Mouse (Mus musculus) midbrain, embryonic 15.5 days (tissue): Measurements from ENCODE around the gene Ccdc34. TPM values are rescaled to one million over a fixed set of nuclear protein-coding genes. Genes with fewer than 3 reads are reported as not detected.

ENCODE experiments used
- ATAC-seq: fragments of 200-750 bp; cut with Nextera tagmentation; replicated peaks from 2 replicates; pipeline ENCODE4 v1.8.0; 2017; ENCODE audit warnings: moderate TSS enrichment
- H3K27ac ChIP-seq: fragments of 300-500 bp; sonication (generic); 2 replicates; pipeline ENCODE4 v1.5.1; 2015; ENCODE audit warnings: mild to moderate bottlenecking, inconsistent platforms
- H3K27me3 ChIP-seq: fragments of 300-500 bp; sonication (generic); replicated peaks from 2 replicates; pipeline ENCODE4 v1.6.1; 2015; ENCODE audit warnings: inconsistent platforms
- H3K36me3 ChIP-seq: fragments of 300-500 bp; sonication (generic); replicated peaks from 2 replicates; pipeline ENCODE4 v1.6.1; 2015; ENCODE audit warnings: inconsistent platforms
- H3K4me1 ChIP-seq: fragments of 300-500 bp; sonication (generic); 2 replicates; pipeline ENCODE4 v1.6.1; 2015; ENCODE audit warnings: inconsistent platforms
- H3K4me2 ChIP-seq: fragments of 300-500 bp; sonication (generic); 2 replicates; pipeline ENCODE4 v1.6.1; 2015; ENCODE audit warnings: inconsistent platforms, mild to moderate bottlenecking, moderate library complexity
- H3K4me3 ChIP-seq: fragments of 300-500 bp; sonication (generic); 2 replicates; pipeline ENCODE4 v1.5.1; 2015; ENCODE audit warnings: mild to moderate bottlenecking, inconsistent platforms
- H3K9ac ChIP-seq: fragments of 300-500 bp; sonication (generic); 2 replicates; pipeline ENCODE4 v1.6.1; 2015; ENCODE audit warnings: mild to moderate bottlenecking, inconsistent platforms
- H3K9me3 ChIP-seq: fragments of 300-500 bp; sonication (generic); 2 replicates; pipeline ENCODE4 v1.6.1; 2016; ENCODE audit warnings: inconsistent platforms
- WGBS: fragments of 180-500 bp; shearing (Covaris S2); methylation state at CpG from one replicate; pipeline ENCODE4 v1.1.7; 2015; ENCODE audit warnings: mixed read lengths; 5-methylcytosine and 5-hydroxymethylcytosine counted together
- polyA plus RNA-seq: library from polyadenylated mRNA; unstranded; fragments of >200 nt; fragmentation: Nextera tagmentation; extraction: Ambion mirVana; gene quantifications from 2 replicates; pipeline ENCODE4 v1.2.1, GENCODE M21; 2015

The Ccdc34 gene
- polyA plus RNA-seq, 1 experiment from 2014 or later = 29.8 TPM

DNA sequence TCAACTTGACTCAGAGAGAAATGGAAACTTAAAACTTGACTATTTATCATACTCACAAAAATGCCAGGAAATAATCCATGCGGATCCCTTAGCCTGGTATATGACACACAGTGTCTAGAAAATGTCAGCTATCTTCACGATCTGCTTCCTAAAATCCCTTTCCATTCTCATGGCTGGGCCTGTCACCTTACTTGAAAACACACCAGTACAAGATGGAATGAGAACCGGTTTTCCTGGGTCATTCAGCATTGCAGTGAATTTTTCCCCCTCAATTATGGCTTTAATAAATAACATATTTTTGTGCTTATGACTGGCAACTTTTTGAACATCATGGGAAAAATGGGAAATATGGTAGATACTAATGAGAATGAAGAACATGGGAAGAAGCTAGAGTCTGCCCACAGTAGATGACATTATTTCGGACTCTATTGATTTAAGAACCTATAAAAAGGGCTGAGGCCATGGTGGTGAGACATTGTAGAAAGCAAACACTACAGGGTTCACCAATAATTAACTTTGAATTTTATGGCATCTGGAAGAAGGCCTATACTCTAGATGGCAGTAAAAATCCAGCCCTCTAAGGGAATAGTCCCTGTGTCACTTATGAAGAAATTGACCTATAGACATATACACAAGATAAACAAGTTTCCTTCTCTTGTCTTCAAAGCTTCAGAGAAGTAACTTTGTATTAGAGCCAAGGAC, 171.2 kb downstream of the Ccdc34 start:
- ATAC-seq = no peak
- H3K36me3 ChIP-seq = no peaks in the 10 kb centered on the region
- no peak overlapping the region for H3K4me3 ChIP-seq
- H3K27ac ChIP-seq = no peak overlapping the region
- H3K9me3 ChIP-seq = no peaks in the 10 kb centered on the region
- no peaks in the 10 kb centered on the region for H3K27me3 ChIP-seq
- peaks cover 15% of the 10 kb centered on the region for H3K4me1 ChIP-seq
- no peak overlapping the region for H3K9ac ChIP-seq
- H3K4me2 ChIP-seq = no peak overlapping the region
- WGBS = 91% methylated on average over 4 of the region's 4 CpGs

- no peaks in the 10 kb centered on the region for H3K9me3 ChIP-seq
- no peak overlapping the region for H3K9ac ChIP-seq
- no peak overlapping the region for H3K4me2 ChIP-seq
- no peaks in the 10 kb centered on the region for H3K36me3 ChIP-seq
- no peak overlapping the region for H3K4me3 ChIP-seq
- no peak overlapping the region for H3K27ac ChIP-seq
- 94% methylated on average over 2 of the region's 2 CpGs for WGBS
- no peaks in the 10 kb centered on the region for H3K27me3 ChIP-seq
- H3K4me1 ChIP-seq = peaks cover 15% of the 10 kb centered on the region
- ATAC-seq = no peak
Observed at GRCm38 (mm10) chr2:110190416-110190815, 172.8 kb downstream of the Ccdc34 start.

DNA sequence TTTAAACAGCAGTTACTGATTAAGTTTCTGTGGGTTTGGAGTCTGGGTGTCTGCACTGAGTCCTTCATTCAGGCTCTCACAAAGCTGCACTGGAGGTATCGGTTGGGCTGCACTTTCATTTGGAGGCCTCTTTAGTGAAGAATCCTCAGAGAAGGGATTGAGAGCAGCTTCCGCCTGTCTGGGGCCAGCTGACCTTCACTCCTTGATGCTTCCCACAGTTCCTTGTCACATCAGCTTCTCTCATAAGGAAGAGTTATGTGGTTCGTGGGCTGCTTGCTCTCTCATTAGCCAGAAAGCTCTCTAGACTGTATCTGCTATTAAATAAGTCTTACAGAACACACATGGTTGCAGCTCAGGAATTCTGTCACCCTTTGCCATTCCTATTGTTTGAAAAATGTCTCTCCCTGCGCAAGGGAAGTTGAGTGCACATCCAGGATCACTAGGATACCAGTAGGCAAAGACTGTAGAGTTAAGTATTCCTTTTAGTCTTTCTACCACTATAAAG, 173.6 kb downstream of the Ccdc34 start:
- H3K36me3 ChIP-seq = no peaks in the 10 kb centered on the region
- ATAC-seq = no peak
- no peak overlapping the region for H3K9ac ChIP-seq
- WGBS = 57% methylated on average over 4 of the region's 4 CpGs
- no peak overlapping the region for H3K4me2 ChIP-seq
- no peak overlapping the region for H3K4me3 ChIP-seq
- peaks cover 15% of the 10 kb centered on the region for H3K4me1 ChIP-seq
- no peak overlapping the region for H3K27ac ChIP-seq
- no peaks in the 10 kb centered on the region for H3K27me3 ChIP-seq
- no peaks in the 10 kb centered on the region for H3K9me3 ChIP-seq

DNA sequence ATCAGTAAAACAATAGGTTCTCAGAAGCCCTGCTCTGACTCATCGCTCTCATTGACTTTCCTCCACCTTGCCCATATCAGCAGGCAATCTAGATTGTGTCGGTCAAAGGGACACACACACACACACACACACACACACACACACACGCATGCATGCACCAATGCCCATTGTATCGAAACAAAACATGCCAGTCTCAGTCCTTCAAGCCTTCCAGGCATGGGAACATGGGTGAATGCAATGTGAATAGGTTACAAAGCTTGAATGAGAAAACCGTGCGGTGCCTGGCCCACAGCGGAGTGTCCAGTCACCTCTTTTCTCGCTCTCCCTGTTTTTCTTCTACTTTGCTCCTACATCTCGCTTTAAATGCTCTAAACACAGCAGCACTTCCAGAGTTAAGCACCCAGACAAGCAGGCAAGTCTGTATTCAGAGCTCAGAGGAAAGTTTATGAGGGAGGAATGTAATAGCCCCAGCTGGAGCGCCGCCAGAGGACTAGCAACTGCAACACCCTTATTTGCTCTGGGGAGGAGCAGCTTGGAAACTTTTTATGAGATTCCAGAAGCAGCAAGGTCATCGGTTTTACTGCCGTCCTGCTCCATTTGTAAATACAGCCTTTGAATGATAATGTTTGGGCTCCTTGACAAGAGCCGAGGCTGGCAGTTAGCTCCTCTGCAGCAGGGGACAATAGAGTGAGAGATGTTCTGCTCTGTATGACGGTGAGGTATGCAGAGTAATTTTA, 174.5 kb downstream of the Ccdc34 start:
- peak; percentile 72 for ATAC-seq
- H3K4me1 ChIP-seq = peaks cover 15% of the 10 kb centered on the region
- no peak overlapping the region for H3K4me3 ChIP-seq
- H3K27me3 ChIP-seq = no peaks in the 10 kb centered on the region
- H3K9ac ChIP-seq = no peak overlapping the region
- no peaks in the 10 kb centered on the region for H3K36me3 ChIP-seq
- no peaks in the 10 kb centered on the region for H3K9me3 ChIP-seq
- H3K4me2 ChIP-seq = peak overlapping the region; percentile 34
- 14% methylated on average over 15 of the region's 15 CpGs for WGBS
- no peak overlapping the region for H3K27ac ChIP-seq

DNA sequence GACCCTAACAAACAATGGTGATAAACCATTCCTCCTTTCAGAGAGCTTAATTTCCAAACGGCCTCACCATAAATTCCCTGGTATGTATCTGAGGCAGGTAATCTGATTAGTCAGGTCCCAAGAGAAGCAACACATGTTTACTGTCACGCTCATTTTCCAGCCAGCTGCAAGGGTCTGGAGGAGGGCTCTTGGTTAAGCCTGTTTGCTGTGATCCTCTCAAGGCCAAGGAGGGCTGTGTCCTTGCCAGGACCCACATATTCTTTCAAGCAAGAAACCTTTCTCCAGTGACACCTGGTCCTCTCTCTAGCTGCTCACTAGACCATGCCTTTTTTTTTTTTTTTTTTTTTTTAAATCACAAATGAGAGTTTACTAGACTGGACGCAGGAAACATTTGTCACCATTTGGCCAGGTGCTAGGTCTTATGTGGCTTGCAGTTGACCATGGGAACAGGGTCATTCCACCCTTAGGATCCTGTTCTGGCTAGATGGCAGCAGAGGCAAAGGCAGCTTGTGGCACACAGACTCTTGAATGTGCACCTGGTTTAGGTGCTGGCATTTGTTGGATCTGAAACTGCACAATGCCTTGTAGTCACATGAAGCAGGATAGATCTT, 175.2 kb downstream of the Ccdc34 start:
- H3K9ac ChIP-seq = no peak overlapping the region
- H3K27me3 ChIP-seq = no peaks in the 10 kb centered on the region
- H3K4me2 ChIP-seq = peak overlapping the region; percentile 34; the same call in 1 of the 2 replicates
- no peak overlapping the region for H3K27ac ChIP-seq
- H3K9me3 ChIP-seq = no peaks in the 10 kb centered on the region
- no peaks in the 10 kb centered on the region for H3K36me3 ChIP-seq
- H3K4me3 ChIP-seq = no peak overlapping the region
- 24% methylated on average over 3 of the region's 3 CpGs for WGBS
- peak; percentile 78 for ATAC-seq
- H3K4me1 ChIP-seq = peaks cover 15% of the 10 kb centered on the region

GRCm38 (mm10) chr2:110196551-110196950, 178.9 kb downstream of the Ccdc34 start:
- WGBS = 89% methylated on average over 2 of the region's 2 CpGs
- H3K36me3 ChIP-seq = no peaks in the 10 kb centered on the region
- no peak overlapping the region for H3K4me3 ChIP-seq
- H3K27me3 ChIP-seq = no peaks in the 10 kb centered on the region
- no peak overlapping the region for H3K27ac ChIP-seq
- no peak overlapping the region for H3K9ac ChIP-seq
- H3K9me3 ChIP-seq = no peaks in the 10 kb centered on the region
- H3K4me2 ChIP-seq = no peak overlapping the region
- H3K4me1 ChIP-seq = peaks cover 15% of the 10 kb centered on the region
- no peak for ATAC-seq

DNA sequence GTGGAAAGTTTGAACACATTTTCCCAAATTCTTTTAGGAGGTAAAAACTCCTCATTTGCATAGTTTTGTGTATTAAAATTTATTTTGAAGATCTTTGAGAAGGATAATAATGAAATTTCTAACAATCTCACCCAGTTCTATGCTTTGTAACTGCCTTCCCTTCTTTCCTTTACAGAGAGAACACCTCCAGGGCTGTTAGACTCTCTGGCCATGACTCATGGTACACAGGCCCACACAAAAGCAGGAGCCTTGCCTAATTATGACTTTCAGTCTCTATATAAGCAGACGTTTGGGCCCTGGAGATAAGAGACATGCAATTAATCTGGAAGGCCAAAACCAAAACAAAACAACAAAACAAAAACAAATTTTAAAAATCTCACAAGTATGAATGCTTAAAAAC, 182.0 kb downstream of the Ccdc34 start:
- WGBS = 47% methylated on average over 1 of the region's 1 CpGs
- ATAC-seq = no peak

DNA sequence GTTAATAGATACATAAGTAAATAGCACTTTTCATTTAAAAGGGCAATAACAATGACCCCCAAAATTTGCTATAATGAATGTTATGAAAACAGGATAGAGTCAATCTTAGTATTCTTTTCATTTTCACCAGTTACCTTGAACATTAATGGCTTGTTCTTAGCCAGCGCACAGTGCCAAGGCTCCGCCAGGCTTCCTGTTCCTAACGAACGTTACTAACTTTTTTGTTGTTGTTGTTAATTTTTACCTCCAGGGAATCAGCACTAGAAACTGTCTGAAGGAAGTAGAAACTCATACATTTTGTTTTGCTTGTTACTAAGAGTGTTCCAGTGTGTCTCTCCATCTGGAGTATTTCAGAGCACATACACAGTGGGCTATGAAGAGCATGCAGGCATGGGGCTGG, 184.2 kb downstream of the Ccdc34 start:
- Histone ChIP-seq H3K4me1 (peaks cover 3% of the 10 kb centered on the region; the same call in 1 of the 2 replicates), H3K9ac (no peak overlapping the region), H3K4me3 (no peak overlapping the region), H3K27ac (no peak overlapping the region), H3K9me3 (no peaks in the 10 kb centered on the region), H3K27me3 (no peaks in the 10 kb centered on the region), H3K4me2 (no peak overlapping the region), H3K36me3 (no peaks in the 10 kb centered on the region)
- no peak for ATAC-seq
- WGBS = 85% methylated on average over 4 of the region's 4 CpGs

More for the DNA sequence above, 182.0 kb downstream of the Ccdc34 start:
- Histone ChIP-seq H3K9me3 (no peaks in the 10 kb centered on the region), H3K27ac (no peak overlapping the region), H3K36me3 (no peaks in the 10 kb centered on the region), H3K9ac (no peak overlapping the region), H3K4me2 (no peak overlapping the region), H3K27me3 (no peaks in the 10 kb centered on the region), H3K4me3 (no peak overlapping the region), H3K4me1 (peaks cover under 1% of the 10 kb centered on the region; the same call in 1 of the 2 replicates)

DNA sequence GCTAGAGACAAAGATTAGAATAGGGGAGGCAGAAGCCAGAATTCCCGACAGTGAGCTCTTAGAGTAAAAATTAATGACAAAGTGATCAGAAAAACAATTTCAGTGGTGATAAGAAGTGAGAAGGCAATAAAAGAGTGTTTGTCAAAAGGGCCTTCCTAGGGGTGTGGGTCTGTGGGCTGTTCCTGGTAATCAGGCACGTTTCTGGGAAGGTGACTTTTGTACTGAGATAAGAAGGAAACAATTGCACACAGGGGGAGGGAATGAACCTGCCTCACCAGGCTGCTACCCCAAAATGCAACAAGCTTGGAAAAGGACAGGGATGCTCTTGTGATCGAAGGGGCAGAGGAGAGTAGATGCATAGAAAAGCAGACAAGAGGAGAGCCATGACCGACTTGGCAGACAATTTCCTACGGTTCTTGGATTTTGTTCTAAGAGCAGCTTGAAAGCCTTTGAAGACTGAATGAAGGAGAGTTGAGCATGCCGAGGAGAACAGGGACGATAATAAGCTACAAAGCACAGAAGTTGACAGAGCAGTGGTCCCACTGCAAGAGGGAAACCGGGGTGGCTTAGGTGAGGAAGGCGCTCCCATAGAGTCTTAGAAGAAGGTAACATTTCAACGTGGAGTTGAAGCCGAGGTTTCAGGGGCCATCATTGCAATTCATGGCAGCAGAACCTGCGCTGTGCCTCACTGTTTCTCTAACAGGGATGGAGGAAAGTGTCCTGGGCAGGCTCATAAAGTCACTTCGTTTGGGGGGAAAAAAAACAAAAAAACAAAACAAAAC, 185.3 kb downstream of the Ccdc34 start:
- no peak for ATAC-seq
- H3K4me3 ChIP-seq = no peak overlapping the region
- no peaks in the 10 kb centered on the region for H3K27me3 ChIP-seq
- no peak overlapping the region for H3K4me2 ChIP-seq
- H3K9me3 ChIP-seq = no peaks in the 10 kb centered on the region
- H3K27ac ChIP-seq = no peak overlapping the region
- peaks cover 3% of the 10 kb centered on the region; the same call in 1 of the 2 replicates for H3K4me1 ChIP-seq
- no peak overlapping the region for H3K9ac ChIP-seq
- WGBS = 46% methylated on average over 13 of the region's 13 CpGs
- H3K36me3 ChIP-seq = no peaks in the 10 kb centered on the region

DNA sequence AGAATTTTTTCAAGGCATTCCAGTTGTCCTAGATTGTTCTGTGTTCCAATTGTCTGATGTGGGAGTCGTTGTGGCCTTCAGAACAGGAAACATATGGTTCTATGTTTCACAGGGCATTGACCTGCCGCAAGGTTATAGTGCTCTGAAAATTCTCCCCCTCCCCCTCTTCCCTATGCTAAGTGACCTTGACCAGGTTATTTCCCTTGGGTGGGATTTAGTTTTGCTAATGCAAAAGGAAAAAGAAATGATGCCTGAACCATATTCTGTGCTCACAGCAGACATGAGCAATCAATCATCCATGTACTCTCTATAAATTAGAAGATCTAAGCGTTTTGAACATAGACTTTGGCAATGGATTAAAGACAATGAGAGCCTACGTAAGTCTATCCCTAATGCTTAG, 186.6 kb downstream of the Ccdc34 start:
- H3K4me2 ChIP-seq = no peak overlapping the region
- no peaks in the 10 kb centered on the region for H3K36me3 ChIP-seq
- H3K9me3 ChIP-seq = no peaks in the 10 kb centered on the region
- WGBS = 77% methylated on average over 4 of the region's 4 CpGs
- no peak overlapping the region for H3K9ac ChIP-seq
- peaks cover 3% of the 10 kb centered on the region; the same call in 1 of the 2 replicates for H3K4me1 ChIP-seq
- H3K27ac ChIP-seq = no peak overlapping the region
- H3K27me3 ChIP-seq = no peaks in the 10 kb centered on the region
- no peak for ATAC-seq
- H3K4me3 ChIP-seq = no peak overlapping the region

DNA sequence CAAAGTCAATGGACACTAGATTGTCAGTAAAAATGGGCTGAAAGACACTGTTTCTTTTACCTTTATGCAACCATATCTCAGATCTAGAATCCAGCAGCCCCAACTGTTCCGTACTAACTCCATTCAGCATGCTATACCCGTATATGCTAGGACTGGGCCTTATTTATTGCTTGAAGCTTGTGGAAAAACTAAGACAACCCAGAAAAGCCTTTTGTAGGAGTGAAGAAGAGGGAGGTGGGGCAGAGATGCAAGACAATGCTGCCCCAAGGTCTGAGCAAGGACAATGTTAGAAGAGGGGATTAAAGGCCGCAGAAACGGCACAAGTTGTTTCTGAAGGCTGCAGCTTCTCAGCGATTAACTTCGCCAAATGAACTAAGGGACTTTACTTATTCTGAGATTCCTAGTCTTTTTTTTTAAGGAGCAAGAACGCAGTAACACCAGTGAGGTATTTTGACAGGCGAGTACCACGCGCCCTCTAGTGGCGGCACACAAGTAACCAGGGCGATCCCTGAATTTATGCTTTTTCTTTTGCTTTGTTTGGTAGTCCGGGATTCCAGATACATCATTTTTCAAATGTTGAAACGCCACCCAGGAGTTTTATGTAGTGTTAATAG, 187.2 kb downstream of the Ccdc34 start:
- 0 out of 2 replicates have a peak, but pooled peaks have one; percentile 77 for ATAC-seq
- Histone ChIP-seq H3K9me3 (no peaks in the 10 kb centered on the region), H3K36me3 (no peaks in the 10 kb centered on the region), H3K4me1 (peaks cover 3% of the 10 kb centered on the region; the same call in 1 of the 2 replicates), H3K27ac (no peak overlapping the region), H3K4me3 (no peak overlapping the region), H3K4me2 (peak overlapping the region; percentile 32; the same call in 1 of the 2 replicates), H3K9ac (0 out of 2 replicates have a peak overlapping the region, but pooled peaks have one; percentile 16), H3K27me3 (no peaks in the 10 kb centered on the region)
- WGBS = 9% methylated on average over 14 of the region's 14 CpGs
